Mouse (Mus musculus) forebrain, postnatal 0 days (tissue): Measurements from ENCODE around the gene Wnt4. TPM values are rescaled to one million over a fixed set of nuclear protein-coding genes. Genes with fewer than 3 reads are reported as not detected.

Experiments
- ATAC-seq: fragments of 200-750 bp; cut with Nextera tagmentation; 2 replicates; pipeline ENCODE4 v1.8.0; 2017; ENCODE audit warnings: mild to moderate bottlenecking, moderate library complexity
- DNase-seq: peaks from one replicate; pipeline ENCODE4 v3.0.0-alpha.2; 2015
- H3K27ac ChIP-seq: fragments of 300-500 bp; sonication (generic); 2 replicates; pipeline ENCODE4 v1.5.1; 2014; ENCODE audit warnings: low read depth, mild to moderate bottlenecking, antibody characterized with exemption, low read length, moderate library complexity, mixed read lengths
- H3K27me3 ChIP-seq: fragments of 300-500 bp; sonication (generic); 2 replicates; pipeline ENCODE4 v1.6.1; 2014; ENCODE audit warnings: mild to moderate bottlenecking, low read length, mixed read lengths; ENCODE audit not compliant: insufficient read depth
- H3K36me3 ChIP-seq: fragments of 300-500 bp; sonication (generic); 2 replicates; pipeline ENCODE4 v1.6.1; 2014; ENCODE audit warnings: mild to moderate bottlenecking, moderate library complexity; ENCODE audit not compliant: insufficient read depth
- H3K4me1 ChIP-seq: fragments of 300-500 bp; sonication (generic); 2 replicates; pipeline ENCODE4 v1.6.1; 2014; ENCODE audit warnings: antibody characterized with exemption; ENCODE audit not compliant: insufficient read depth
- H3K4me2 ChIP-seq: fragments of 300-500 bp; sonication (generic); 2 replicates; pipeline ENCODE4 v1.6.1; 2014; ENCODE audit warnings: low read depth, mild to moderate bottlenecking, moderate library complexity
- H3K4me3 ChIP-seq: fragments of 300-500 bp; sonication (generic); 2 replicates; pipeline ENCODE4 v1.5.1; 2014; ENCODE audit warnings: low read depth, low read length, mixed read lengths
- H3K9ac ChIP-seq: fragments of 300-500 bp; sonication (generic); 2 replicates; pipeline ENCODE4 v1.6.1; 2014; ENCODE audit warnings: mild to moderate bottlenecking
- H3K9me3 ChIP-seq: fragments of 300-500 bp; sonication (generic); 2 replicates; pipeline ENCODE4 v1.6.1; 2016; ENCODE audit warnings: low read length
- CTCF ChIP-seq: sonication (generic); IDR thresholded peaks from 2 replicates; pipeline ENCODE4 v1.5.1; 2016; ENCODE audit warnings: antibody characterized with exemption, control low read depth, low read depth
- WGBS: fragments of 180-500 bp; shearing (Covaris S2); extraction: QIAGEN DNeasy Blood & Tissue Kit; methylation state at CpG from one replicate; pipeline ENCODE4 v1.1.7; 2014; 5-methylcytosine and 5-hydroxymethylcytosine counted together
- polyA plus RNA-seq: library from polyadenylated mRNA; unstranded; fragments of >200 nt; fragmentation: Nextera tagmentation; extraction: Ambion mirVana; gene quantifications from 2 replicates; pipeline ENCODE4 v1.2.1, GENCODE M21; 2015
- total RNA-seq: library from RNA; depleted of rRNA; stranded (reverse); fragments of >200 nt; gene quantifications from 2 replicates; pipeline ENCODE4 v1.2.3, GENCODE M21; 2014

The Wnt4 gene
- total and polyA plus RNA-seq, 2 experiments from 2014 or later: 4.6 to 6.1 TPM

DNA sequence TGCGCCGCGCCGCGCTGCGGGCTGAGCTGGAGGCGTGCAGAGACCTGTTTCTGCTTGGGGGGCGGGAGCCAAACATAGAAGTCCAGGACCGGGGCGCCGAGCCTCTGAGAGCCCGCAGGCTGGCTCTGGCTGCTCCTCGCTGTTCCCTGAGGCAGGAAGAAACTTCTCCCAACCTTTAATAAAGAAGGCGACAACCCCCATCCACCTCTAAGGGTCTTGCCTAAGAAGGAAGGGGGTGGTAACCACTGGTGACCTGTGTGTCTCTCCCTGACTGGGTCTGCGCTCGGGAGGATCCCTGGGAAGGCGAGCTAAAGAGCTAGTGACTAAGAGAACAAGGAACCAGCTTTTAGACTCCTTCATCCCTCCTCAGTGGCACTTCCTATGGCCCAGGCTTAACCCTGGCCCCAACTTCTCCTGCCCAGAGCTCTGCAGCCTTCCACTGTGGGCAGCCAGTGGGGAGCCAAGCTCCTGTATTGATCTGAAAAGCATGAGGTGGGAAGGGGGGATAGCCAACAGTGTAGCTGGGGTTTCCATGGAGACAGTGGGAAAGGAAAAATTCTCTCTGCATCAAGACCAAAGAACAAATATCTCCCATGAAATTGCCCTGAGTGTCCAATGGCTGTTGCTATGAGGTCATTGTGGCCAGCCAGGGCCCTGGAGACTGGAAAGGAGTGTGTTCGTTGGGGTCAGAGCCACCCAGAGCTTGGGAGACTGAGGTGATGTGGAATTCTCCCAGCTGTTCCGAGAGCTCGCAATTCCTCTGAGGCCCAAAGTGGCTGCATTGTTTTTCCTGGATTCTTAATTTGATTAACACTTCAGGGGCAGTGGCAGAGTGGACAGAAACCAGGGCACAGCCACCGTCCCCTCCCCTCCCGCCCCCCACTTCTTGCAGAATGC, 1.1 kb downstream of the Wnt4 start:
- no peaks in the 10 kb centered on the region for H3K36me3 ChIP-seq
- peaks cover 13% of the 10 kb centered on the region; the same call in 1 of the 2 replicates for H3K4me1 ChIP-seq
- H3K4me2 ChIP-seq: peak overlapping the region; percentile 85
- peak; percentile 58 for ATAC-seq
- peak overlapping the region; percentile 56 for H3K9ac ChIP-seq
- DNase-seq: peak; percentile 55
- peaks cover 22% of the 10 kb centered on the region for H3K27me3 ChIP-seq
- no peak overlapping the region for H3K27ac ChIP-seq
- no peak for TF ChIP-seq CTCF
- H3K9me3 ChIP-seq: no peaks in the 10 kb centered on the region
- peak overlapping the region; percentile 56 for H3K4me3 ChIP-seq
- whole genome bisulfite sequencing: 5% methylated on average over 22 of the region's 22 CpGs

- no peak for TF ChIP-seq CTCF
- Histone ChIP-seq H3K4me2 (no peak overlapping the region), H3K36me3 (no peaks in the 10 kb centered on the region), H3K27me3 (peaks cover 26% of the 10 kb centered on the region), H3K9me3 (no peaks in the 10 kb centered on the region), H3K4me1 (peaks cover 13% of the 10 kb centered on the region; the same call in 1 of the 2 replicates), H3K27ac (no peak overlapping the region), H3K9ac (no peak overlapping the region), H3K4me3 (no peak overlapping the region)
- DNase-seq (no peak), ATAC-seq (no peak)
- 26% methylated on average over 5 of the region's 5 CpGs for WGBS
Measured at GRCm38 (mm10) chr4:137279346-137279745, 2.1 kb downstream of the Wnt4 start.

GRCm38 (mm10) chr4:137281273-137281672, 4.0 kb downstream of the Wnt4 start:
- ATAC-seq: no peak
- H3K27me3 ChIP-seq: peaks cover 16% of the 10 kb centered on the region
- no peak overlapping the region for H3K27ac ChIP-seq
- H3K4me1 ChIP-seq: peaks cover 13% of the 10 kb centered on the region; the same call in 1 of the 2 replicates
- no peak overlapping the region for H3K4me2 ChIP-seq
- no peak overlapping the region for H3K9ac ChIP-seq
- WGBS: 85% methylated on average over 3 of the region's 3 CpGs
- no peak for DNase-seq
- no peaks in the 10 kb centered on the region for H3K9me3 ChIP-seq
- no peak overlapping the region for H3K4me3 ChIP-seq
- H3K36me3 ChIP-seq: no peaks in the 10 kb centered on the region
- TF ChIP-seq CTCF: no peak

- H3K27me3 ChIP-seq: peaks cover 14% of the 10 kb centered on the region
- DNase-seq: no peak
Measured at GRCm38 (mm10) chr4:137282122-137282521, 4.8 kb downstream of the Wnt4 start.

GRCm38 (mm10) chr4:137282584-137283406, 5.5 kb downstream of the Wnt4 start:
- H3K9ac ChIP-seq: no peak overlapping the region
- H3K36me3 ChIP-seq: no peaks in the 10 kb centered on the region
- H3K27me3 ChIP-seq: peaks cover 14% of the 10 kb centered on the region
- H3K27ac ChIP-seq: no peak overlapping the region
- H3K9me3 ChIP-seq: no peaks in the 10 kb centered on the region
- 11% methylated on average over 17 of the region's 17 CpGs for WGBS
- ATAC-seq (no peak), DNase-seq (no peak)
- TF ChIP-seq CTCF: no peak
- no peak overlapping the region for H3K4me3 ChIP-seq
- H3K4me2 ChIP-seq: no peak overlapping the region
- H3K4me1 ChIP-seq: peaks cover 11% of the 10 kb centered on the region; the same call in 1 of the 2 replicates

More at GRCm38 (mm10) chr4:137282122-137282521, 4.8 kb downstream of the Wnt4 start:
- WGBS: 83% methylated on average over 5 of the region's 5 CpGs
- H3K4me3 ChIP-seq: no peak overlapping the region
- no peak for ATAC-seq
- H3K9ac ChIP-seq: no peak overlapping the region
- TF ChIP-seq CTCF: no peak
- no peak overlapping the region for H3K4me2 ChIP-seq
- no peaks in the 10 kb centered on the region for H3K9me3 ChIP-seq
- no peak overlapping the region for H3K27ac ChIP-seq
- H3K36me3 ChIP-seq: no peaks in the 10 kb centered on the region
- H3K4me1 ChIP-seq: peaks cover 13% of the 10 kb centered on the region; the same call in 1 of the 2 replicates

GRCm38 (mm10) chr4:137283407-137283732, 6.1 kb downstream of the Wnt4 start:
- no peaks in the 10 kb centered on the region for H3K9me3 ChIP-seq

More at GRCm38 (mm10) chr4:137283407-137283732, 6.1 kb downstream of the Wnt4 start:
- H3K9ac ChIP-seq: no peak overlapping the region
- ATAC-seq (no peak), DNase-seq (no peak)
- H3K27me3 ChIP-seq: peaks cover 12% of the 10 kb centered on the region
- no peak overlapping the region for H3K27ac ChIP-seq
- no peak overlapping the region for H3K4me2 ChIP-seq
- no peak for TF ChIP-seq CTCF
- H3K4me3 ChIP-seq: no peak overlapping the region
- 17% methylated on average over 4 of the region's 4 CpGs for WGBS
- no peaks in the 10 kb centered on the region for H3K36me3 ChIP-seq
- peaks cover 5% of the 10 kb centered on the region; the same call in 1 of the 2 replicates for H3K4me1 ChIP-seq
